Mouse (Mus musculus) gastrocnemius, postnatal 25 days (tissue): ENCODE results near the gene Car7. TPM values are rescaled to one million over a fixed set of nuclear protein-coding genes. Genes with fewer than 3 reads are reported as not detected.
"Not testable (repeated sequence)": the region's sequence is repeated elsewhere in the genome, so short reads cannot be mapped to it uniquely, and the experiment has no call there.

Experiments used
- DNase-seq: peaks from one replicate; pipeline ENCODE4 v3.0.0; 2022
- total RNA-seq, 2 experiments: library from RNA; stranded (reverse); gene quantifications; 1 replicate in 1 of 2; 2 replicates in 1 of 2; pipeline ENCODE4 v1.2.3; 2021

Gene Car7
- total RNA-seq, 2 experiments from 2014 or later = 1.0 to 1.2 TPM

GRCm38 (mm10) chr8:104569559-104569958, 35.1 kb downstream of the Car7 start:
- peak; percentile 18 for DNase-seq

GRCm38 (mm10) chr8:104570436-104571343, 36.2 kb downstream of the Car7 start:
- DNase-seq = peak; percentile 71

- no peak for DNase-seq
Observed at GRCm38 (mm10) chr8:104576820-104577219, 42.3 kb downstream of the Car7 start.

- not testable (repeated sequence) for DNase-seq
Observed at GRCm38 (mm10) chr8:104577606-104578005, 43.1 kb downstream of the Car7 start.

- no peak for DNase-seq
Observed at GRCm38 (mm10) chr8:104584522-104584921, 50.0 kb downstream of the Car7 start.

GRCm38 (mm10) chr8:104590284-104590683, 55.8 kb downstream of the Car7 start:
- no peak for DNase-seq

- peak; percentile 91 for DNase-seq
Observed at GRCm38 (mm10) chr8:104591133-104591834, 56.8 kb downstream of the Car7 start, which contains the start of gene Pdp2. Gene Pdp2 (plus strand): TSS chr8:104591451.

GRCm38 (mm10) chr8:104591856-104592255, 57.4 kb downstream of the Car7 start:
- peak; percentile 32 for DNase-seq

- no peak for DNase-seq
Observed at GRCm38 (mm10) chr8:104592566-104592965, 58.1 kb downstream of the Car7 start.

GRCm38 (mm10) chr8:104593536-104594325, 59.2 kb downstream of the Car7 start:
- no peak for DNase-seq

GRCm38 (mm10) chr8:104594611-104595362, 60.3 kb downstream of the Car7 start:
- DNase-seq = no peak

- no peak for DNase-seq
Observed at GRCm38 (mm10) chr8:104595773-104596536, 61.5 kb downstream of the Car7 start.

GRCm38 (mm10) chr8:104597656-104598055, 63.2 kb downstream of the Car7 start:
- peak; percentile 43 for DNase-seq

GRCm38 (mm10) chr8:104598496-104598895, 64.0 kb downstream of the Car7 start:
- no peak for DNase-seq

Other genes with a start within 250 kb of the Car7 start
- gene Cmtm2a, start 241.5 kb upstream of the Car7 start, total RNA-seq = not detected
- not detected for gene Gm45711, start 224.6 kb upstream of the Car7 start, total RNA-seq
- gene Cmtm1, start 224.5 kb upstream of the Car7 start, total RNA-seq = not detected
- gene Gm11020, start 213.1 kb upstream of the Car7 start, total RNA-seq = not detected
- not detected for gene Cmtm2b, start 212.5 kb upstream of the Car7 start, total RNA-seq
- gene Cmtm3, start 195.3 kb upstream of the Car7 start, total RNA-seq = 10 to 100 TPM in 1 of 2 experiments, 1 to 10 TPM in 1; 8.5 to 10.3 TPM
- gene Cmtm4, start 138.9 kb upstream of the Car7 start, total RNA-seq = 1 to 10 TPM; 3.7 to 4.1 TPM
- gene Dync1li2, start 91.6 kb upstream of the Car7 start, total RNA-seq = 100 to 1,000 TPM in 1 of 2 experiments, 10 to 100 TPM in 1; 63.2 to 101 TPM
- gene Terb1, start 24.8 kb upstream of the Car7 start, total RNA-seq = under 1 TPM in 1 of 2 experiments, not detected in 1; 0.10 TPM
- gene Nae1, start 52 bp upstream of the Car7 start, total RNA-seq = 10 to 100 TPM; 19.7 to 22.8 TPM
- 1 to 10 TPM; 2.8 to 2.9 TPM for gene Pdp2, start 56.8 kb downstream of the Car7 start, total RNA-seq
- gene Cdh16, start 89.7 kb downstream of the Car7 start, total RNA-seq = not detected
- gene Rrad, start 96.6 kb downstream of the Car7 start, total RNA-seq = 1 to 10 TPM; 3.8 to 6.2 TPM
- gene Ciao2b, start 107.3 kb downstream of the Car7 start, total RNA-seq = 10 to 100 TPM; 27.3 to 33.1 TPM
- gene Ces2a, start 199.3 kb downstream of the Car7 start, total RNA-seq = not detected